Mouse (Mus musculus) splenic B cell, adult 2 months (primary cell): ENCODE results near the gene Vat1l.

Experiments
- DNase-seq: peaks from one replicate; pipeline ENCODE4 v3.0.0-alpha.2; 2011; ENCODE audit warnings: low read depth, low spot score
- H3K27me3 ChIP-seq: 2 replicates; pipeline ENCODE4 v1.6.1; 2012; ENCODE audit warnings: mild to moderate bottlenecking, low read length, moderate library complexity, mixed read lengths; ENCODE audit not compliant: control insufficient read depth, poor library complexity, insufficient read depth, severe bottlenecking
- H3K36me3 ChIP-seq: 2 replicates; pipeline ENCODE4 v1.6.1; 2012; ENCODE audit warnings: mild to moderate bottlenecking, low read length, moderate library complexity, mixed read lengths; ENCODE audit not compliant: control insufficient read depth, poor library complexity, insufficient read depth, severe bottlenecking

Vat1l gene

DNA sequence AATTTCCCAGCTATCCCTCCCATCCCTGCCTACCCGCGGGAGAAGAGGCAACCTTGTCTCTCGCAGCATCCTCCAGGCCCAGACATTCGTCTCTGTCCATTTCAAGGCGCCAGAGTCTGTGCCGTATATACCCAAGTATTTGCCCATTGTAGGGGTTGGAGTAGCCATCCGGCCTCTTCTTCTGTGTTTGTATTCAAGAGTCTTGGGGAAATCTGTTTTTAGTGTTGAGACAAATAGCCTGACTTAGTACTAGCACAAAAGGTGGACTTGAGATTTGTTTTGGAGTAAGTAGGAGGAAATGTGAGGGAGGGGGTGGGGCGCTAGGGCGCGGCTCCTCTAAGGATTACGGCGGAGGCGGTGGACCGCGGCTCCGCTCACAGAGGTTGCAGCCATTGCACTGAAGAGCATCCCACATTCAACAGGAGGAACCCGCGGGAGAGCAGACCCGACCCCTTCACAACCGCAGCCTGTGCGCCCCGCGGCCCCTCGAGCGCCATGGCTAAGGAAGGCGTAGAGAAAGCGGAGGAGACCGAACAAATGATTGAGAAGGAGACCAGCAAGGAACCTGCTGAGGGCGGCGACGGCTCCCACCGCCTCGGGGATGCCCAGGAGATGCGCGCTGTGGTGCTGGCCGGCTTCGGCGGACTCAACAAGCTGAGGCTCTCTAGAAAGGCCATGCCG, at the start of gene Vat1l:
Gene Vat1l (plus strand): TSS at position 392 of the 681 bp plus-strand sequence.
- no peaks in the 10 kb centered on the region for H3K36me3 ChIP-seq
- no peak for DNase-seq
- H3K27me3 ChIP-seq, result no peaks in the 10 kb centered on the region

DNA sequence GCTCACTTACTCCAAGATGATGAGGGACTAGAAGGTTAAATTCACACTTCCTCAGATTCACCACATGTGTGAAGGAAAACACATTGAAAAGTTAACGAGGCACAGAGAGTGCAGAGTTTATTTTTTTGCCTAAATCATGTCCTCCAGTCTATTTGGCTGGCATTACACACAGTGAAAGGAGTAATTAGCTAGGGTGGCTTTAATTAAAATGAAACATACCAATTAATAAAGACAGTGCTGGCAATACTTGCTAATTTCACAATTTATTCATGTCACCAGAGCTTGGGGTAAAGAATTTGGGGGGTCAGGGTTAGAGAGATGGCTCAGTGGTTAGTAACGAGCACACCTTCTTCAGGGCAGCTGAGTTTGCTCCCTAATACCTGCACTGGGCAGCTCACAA, 46.8 kb upstream of the Vat1l start:
- H3K36me3 ChIP-seq, result no peaks in the 10 kb centered on the region
- no peak for DNase-seq
- no peaks in the 10 kb centered on the region for H3K27me3 ChIP-seq

DNA sequence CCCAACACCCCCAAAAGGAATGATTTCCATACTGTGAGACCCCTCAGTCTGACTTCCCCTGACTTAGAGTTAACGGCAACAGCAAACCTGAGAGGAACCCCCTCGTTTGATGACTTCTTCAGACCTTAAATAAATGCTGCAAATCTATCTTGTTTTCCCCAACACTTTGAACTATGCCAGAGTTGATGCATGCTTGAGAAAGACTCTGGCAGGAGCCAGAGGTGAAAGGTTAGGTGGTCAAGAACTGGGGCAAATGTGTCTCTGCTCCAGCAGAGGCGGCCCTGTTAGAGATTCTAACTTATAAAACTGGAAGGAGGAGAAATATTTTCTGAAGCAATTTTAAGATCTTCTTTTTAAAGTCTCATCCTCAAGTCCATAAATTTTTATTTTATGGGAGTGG, 45.7 kb upstream of the Vat1l start:
- Histone ChIP-seq H3K36me3 (no peaks in the 10 kb centered on the region), H3K27me3 (no peaks in the 10 kb centered on the region)
- DNase-seq, result no peak

DNA sequence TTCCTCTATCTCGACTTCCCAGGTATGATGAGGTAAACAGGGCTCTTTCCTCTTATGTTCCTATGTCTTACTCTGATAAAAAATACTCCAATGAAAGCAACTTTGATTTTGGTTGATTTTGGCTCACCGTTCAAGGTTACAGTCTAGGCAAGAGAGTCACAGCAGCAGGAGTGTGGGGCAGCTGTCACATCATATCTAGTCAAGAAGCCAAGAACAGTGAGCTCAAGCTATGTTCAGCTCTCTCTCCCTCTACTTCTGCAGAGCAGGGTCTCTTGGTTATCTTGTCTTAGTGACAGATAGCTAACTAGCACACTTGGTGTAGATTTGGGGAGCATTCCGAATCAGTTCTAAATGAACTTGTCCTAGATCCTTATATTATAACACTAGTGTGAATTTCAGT, 41.5 kb upstream of the Vat1l start:
- Histone ChIP-seq H3K27me3 (no peaks in the 10 kb centered on the region), H3K36me3 (no peaks in the 10 kb centered on the region)
- DNase-seq, result no peak

DNA sequence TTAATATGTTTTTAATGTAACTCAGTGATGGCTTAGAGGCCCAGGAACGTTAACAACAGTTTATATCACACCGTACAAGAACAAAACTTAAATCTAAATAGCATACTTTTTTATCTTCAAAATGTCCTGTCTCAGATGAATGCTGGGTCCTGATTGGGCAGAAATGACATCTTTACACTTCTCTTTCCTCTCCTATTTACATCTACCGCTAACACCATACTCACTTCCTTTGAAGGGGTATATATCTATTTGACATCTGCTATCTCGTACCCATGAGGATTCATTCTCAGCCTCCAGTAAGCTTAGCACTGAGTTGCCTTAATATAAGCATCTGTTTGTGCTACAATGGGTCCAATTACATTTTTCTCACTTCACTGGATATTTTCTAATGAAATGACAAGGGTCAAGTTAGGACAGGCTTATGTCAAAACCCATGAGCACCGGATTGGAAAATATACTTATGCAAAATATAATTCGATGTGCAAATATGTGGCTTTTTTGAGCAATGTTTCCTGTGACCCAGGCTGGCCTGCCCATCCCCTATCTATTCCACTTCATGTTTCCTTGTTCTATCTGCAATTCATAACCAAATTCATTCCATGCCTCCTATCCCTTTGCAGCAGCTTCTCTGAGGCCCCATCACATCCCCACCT, 40.8 kb upstream of the Vat1l start:
- Histone ChIP-seq H3K27me3 (no peaks in the 10 kb centered on the region), H3K36me3 (no peaks in the 10 kb centered on the region)
- DNase-seq, result no peak

DNA sequence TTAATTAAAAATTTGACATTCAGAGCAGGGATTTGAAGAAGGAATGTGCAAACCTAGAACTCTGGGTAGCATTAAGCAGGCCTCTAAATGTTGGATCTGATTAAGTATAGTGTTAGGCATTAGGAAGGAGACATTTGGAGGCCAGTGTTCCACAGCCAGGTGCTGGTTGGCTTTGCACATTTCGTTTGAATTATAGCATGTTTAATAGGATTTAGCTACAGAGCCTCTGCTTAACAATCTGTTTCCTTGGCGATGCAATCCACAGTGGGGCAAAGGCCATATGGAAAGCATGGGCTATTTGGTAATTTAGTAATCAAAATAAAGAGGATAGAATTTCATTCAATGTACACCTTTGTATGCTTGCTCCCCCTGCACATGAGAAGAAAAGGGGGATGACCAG, 39.7 kb upstream of the Vat1l start:
- DNase-seq, result no peak
- Histone ChIP-seq H3K36me3 (no peaks in the 10 kb centered on the region), H3K27me3 (no peaks in the 10 kb centered on the region)

DNA sequence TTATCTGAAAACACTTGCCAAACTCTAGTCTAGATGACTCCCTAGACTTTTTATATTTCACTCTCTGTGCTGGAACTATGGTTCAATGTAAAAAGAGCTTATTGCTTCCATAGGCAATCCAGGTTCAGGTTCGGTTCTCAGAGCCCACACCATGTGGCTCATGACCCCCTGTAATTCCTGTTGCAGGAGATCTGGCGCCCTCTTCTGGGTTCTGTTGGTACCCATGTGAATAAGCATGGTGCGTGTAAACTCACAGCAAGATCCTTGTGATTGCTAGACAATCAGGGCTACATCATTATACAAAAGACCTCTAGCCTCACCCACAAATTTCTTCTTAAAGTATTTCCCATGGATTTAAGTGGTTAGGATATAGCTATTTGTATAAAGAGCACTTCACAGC, 28.7 kb upstream of the Vat1l start:
- Histone ChIP-seq H3K27me3 (no peaks in the 10 kb centered on the region), H3K36me3 (no peaks in the 10 kb centered on the region)
- no peak for DNase-seq

DNA sequence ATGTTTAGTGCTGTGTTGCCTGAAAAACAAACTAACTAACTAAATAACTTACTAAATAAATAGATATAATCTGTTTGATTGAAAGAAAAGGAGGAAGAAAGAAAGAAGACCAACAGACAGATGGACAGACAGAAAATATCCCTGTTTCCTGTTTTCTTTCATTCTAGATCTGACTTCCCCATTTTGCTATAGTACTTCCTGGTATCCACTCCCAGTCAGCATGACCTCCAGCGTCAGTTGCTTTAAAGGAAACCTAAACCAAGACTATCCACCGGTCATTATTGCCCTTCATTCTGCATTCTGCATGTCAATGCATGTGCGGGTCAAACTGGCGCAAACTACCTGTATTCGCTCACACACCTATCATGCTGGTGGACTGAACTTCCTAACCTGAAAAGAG, 12.1 kb upstream of the Vat1l start:
- DNase-seq, result no peak

DNA sequence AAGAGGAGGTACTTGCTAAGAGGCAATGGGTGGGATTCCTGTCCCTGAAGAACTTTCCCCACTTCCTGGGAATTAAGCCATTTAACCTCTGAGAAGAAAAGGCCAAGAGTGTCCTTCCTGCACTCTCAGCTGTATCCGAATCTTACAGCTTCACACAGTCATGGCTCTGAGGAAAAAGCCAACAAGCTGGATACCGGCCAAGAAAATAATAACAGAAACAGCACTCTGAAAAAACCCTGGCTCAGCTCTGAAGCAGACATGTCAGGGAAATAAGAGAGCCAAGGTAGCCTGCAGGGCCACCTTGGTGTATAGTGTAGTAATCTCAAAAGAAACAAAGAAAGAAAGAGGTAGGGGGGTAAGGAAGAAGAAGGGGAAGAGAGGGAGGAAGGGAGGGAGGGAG, 6.4 kb upstream of the Vat1l start:
- Histone ChIP-seq H3K36me3 (no peaks in the 10 kb centered on the region), H3K27me3 (no peaks in the 10 kb centered on the region)
- no peak for DNase-seq

More for the DNA sequence above, 12.1 kb upstream of the Vat1l start:
- H3K27me3 ChIP-seq, result no peaks in the 10 kb centered on the region
- H3K36me3 ChIP-seq, result no peaks in the 10 kb centered on the region

DNA sequence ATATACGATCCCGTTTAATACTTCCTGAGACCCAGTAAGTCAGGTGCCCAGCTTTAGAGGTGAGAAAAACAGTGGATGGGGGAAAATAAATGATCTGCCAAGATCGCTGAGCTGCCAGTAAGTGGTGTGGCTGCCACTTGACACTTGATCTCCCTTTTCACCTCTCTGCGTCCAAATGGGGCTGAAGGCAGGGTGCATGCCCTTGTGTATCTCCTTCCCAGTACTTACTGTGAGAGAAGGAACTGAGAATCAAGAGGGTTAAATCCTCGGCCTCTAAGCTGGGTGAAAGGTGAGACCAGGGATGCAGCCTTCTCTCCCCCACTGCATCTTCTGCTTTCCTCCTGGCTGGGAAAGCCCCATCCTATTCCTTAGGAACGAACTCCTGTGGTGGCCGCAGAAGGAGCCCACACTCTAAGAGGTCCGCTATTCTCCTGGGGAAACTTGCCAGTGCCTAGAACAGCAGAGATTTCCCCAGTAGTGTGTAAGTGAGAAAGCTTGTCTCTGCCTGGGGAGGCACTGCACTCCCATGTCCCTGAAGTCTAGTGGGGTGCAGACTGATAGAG, 1.1 kb downstream of the Vat1l start:
- Histone ChIP-seq H3K27me3 (no peaks in the 10 kb centered on the region), H3K36me3 (no peaks in the 10 kb centered on the region)
- DNase-seq, result no peak

DNA sequence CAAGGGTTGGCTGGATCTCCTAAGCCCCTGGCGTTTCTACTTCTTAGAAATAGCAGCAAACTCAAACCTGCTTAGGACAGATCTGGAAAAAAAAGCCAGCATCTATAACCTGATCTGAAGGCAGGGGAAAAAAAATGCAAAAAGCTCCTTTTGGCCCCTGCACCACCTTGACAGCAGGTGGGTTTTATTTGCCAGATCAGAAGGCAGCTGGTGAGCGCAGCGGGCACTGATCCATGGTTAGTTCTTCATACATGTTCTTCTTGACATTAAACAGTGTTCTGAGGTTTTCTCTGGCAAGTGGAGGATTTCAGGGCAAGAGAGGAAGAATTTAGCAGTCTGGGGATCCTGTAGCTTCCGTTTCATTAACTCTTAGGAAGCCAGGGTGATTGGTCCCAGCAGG, 1.6 kb downstream of the Vat1l start:
- H3K27me3 ChIP-seq, result no peaks in the 10 kb centered on the region
- DNase-seq, result no peak
- H3K36me3 ChIP-seq, result no peaks in the 10 kb centered on the region

DNA sequence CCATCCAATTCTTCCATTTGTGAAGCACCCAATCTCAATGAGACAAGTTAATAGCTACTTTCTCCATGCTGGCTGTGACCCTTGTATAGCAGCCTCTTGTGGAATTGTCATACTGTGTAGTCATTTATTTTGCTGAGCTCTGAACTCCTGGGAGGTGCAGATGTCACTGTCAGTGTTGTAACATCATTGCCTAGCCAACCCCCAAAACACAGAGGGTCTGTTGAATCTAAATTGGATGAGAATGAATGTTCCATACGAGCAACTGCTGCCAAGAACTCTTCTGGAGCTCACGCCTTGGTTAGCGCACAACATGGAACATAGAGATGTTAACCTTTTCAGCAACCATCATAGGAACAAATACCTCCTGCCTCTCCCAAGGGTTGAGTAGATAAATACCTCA, 15.4 kb downstream of the Vat1l start:
- Histone ChIP-seq H3K36me3 (no peaks in the 10 kb centered on the region), H3K27me3 (no peaks in the 10 kb centered on the region)
- DNase-seq, result no peak

DNA sequence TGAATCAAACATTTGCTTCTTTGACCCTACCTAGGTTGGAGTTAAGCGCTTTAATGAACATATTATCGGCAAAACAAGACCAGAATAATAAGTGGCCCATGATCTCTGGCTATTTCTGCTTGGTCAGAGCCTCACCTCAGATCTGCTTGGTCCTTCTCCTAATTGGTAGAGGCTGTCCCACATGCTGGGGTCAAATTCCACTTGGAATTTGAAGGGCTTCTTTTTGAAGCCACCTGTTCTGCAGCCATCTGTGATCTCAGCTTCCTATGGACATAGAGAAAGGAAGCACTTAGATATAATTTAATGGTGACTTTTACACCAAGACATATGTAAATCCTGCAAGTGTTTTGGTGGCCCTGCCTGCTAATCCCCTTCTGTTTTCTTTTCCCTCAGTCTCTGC, 16.6 kb downstream of the Vat1l start:
- no peaks in the 10 kb centered on the region for H3K27me3 ChIP-seq

DNA sequence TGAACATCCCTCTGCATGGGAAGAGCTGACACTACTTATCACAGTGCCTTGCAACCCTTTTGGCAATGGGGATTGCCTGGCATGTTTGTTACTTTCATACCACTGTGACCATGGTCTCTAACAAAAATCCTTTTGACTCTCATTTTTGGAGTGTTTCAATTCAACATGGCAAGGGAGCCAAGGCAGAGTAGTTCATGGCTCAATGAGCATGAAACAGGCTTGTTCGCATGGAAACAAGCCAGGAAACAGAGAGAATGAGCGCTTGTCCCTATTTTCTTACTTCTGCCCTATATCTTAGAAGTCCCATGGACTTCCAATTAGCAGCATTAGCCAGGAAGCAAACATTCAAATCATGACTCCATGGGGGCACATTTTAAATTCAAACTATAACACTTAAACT, 18.6 kb downstream of the Vat1l start:
- H3K27me3 ChIP-seq, result no peaks in the 10 kb centered on the region
- no peaks in the 10 kb centered on the region for H3K36me3 ChIP-seq
- no peak for DNase-seq

More for the DNA sequence above, 16.6 kb downstream of the Vat1l start:
- no peaks in the 10 kb centered on the region for H3K36me3 ChIP-seq
- no peak for DNase-seq

DNA sequence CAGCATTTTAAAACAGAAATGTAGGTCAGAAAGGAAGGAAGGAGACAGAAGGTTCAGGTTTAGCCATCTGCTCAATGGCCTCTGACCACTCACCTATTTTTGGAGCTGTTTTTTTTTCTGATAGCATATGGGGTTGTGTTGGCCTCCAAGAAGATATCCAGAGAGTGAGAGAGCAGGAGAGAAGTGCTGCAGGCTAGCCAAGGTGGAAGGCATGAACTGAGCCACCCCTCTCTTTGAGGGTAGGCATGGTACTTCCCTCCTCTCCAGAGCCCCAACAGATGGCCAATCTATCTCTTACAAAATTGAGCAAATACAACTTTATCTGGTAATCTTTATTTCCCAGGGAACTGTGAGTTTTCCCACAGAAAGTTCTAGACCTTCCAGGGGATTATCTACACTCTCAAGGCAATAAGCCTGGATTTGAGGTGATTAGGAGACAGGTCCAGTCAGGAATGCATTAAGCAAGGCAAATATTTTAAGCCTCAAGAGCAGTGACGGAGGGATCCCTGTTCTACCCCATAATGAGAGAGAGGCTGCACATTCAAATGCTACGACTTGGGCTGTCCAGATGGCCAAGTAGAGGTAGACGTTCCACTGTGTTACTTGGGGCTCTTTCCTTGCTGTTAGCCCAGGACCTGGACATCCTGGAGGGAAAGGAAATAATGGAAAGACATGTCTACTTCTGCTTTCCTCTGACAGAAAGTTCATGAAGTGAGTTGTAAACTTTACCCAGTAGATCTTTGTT, 46.1 kb downstream of the Vat1l start:
- Histone ChIP-seq H3K27me3 (no peaks in the 10 kb centered on the region; the same call in 1 of the 2 replicates), H3K36me3 (no peaks in the 10 kb centered on the region)
- DNase-seq, result no peak
